11 mouse cellular contexts compared by ENCODE assay signal in genomic region chr14:86684585-86685503, GRCm38 (mm10).
DNase-seq lines count a peak whose midpoint lies in the region; ATAC-seq and TF ChIP-seq lines count a peak whose summit lies in the region.
"Had no signal": no experiment of that assay in that cellular context is flagged by ENCODE, and none has a peak within 500 bp of the region (broad histone marks: within the 10 kb centered on the region; RNA-seq: fewer than 3 reads in every experiment).

No protein-coding gene starts in this region.

- WGBS in neural tube, embryonic 12.5 days = 56% methylated on average over 11 of the region's 11 CpGs
- WGBS in hindbrain, embryonic 13.5 days = 32% methylated on average over 11 of the region's 11 CpGs
- 32% methylated on average over 11 of the region's 11 CpGs for WGBS in stomach, postnatal 0 days

- TF ChIP-seq CTCF in stomach, postnatal 0 days (IDR thresholded peaks at IDR 0.05; ENCODE audit: low read depth) = no peak

- no peak for DNase-seq in neural tube, embryonic 10.5 days (ENCODE audit: extremely low spot score, low spot score)
- DNase-seq in lung, postnatal 4 days = peak; percentile 15 to 56
- DNase-seq in stomach, postnatal 0 days (ENCODE audit: low spot score) = no peak
- DNase-seq in urinary bladder, postnatal 4 days (ENCODE audit: low spot score in 2 of 2) = no peak
- DNase-seq: gastrocnemius, postnatal 36 days; kidney, adult 18-20 months; spleen, adult 18-20 months had no signal

- no peak overlapping the region for H3K4me2 ChIP-seq in neural tube, embryonic 12.5 days (replicated peaks)
- peak overlapping the region; percentile 29 for H3K4me2 ChIP-seq in hindbrain, embryonic 13.5 days
- H3K4me2 ChIP-seq in stomach, postnatal 0 days (replicated peaks; ENCODE audit: low read depth) = peak overlapping the region; percentile 17; the same call in 1 of the 2 replicates
- H3K4me2 ChIP-seq: limb, embryonic 13.5 days had no signal

- H3K4me3 ChIP-seq in neural tube, embryonic 12.5 days = no peak overlapping the region
- H3K4me3 ChIP-seq in hindbrain, embryonic 13.5 days = no peak overlapping the region
- H3K4me3 ChIP-seq in stomach, postnatal 0 days (ENCODE audit: low read depth, low read length) = no peak overlapping the region
- H3K4me3 ChIP-seq: limb, embryonic 13.5 days had no signal

- no peaks in the 10 kb centered on the region for H3K9me3 ChIP-seq in neural tube, embryonic 12.5 days
- no peaks in the 10 kb centered on the region for H3K9me3 ChIP-seq in hindbrain, embryonic 13.5 days
- H3K9me3 ChIP-seq in stomach, postnatal 0 days (ENCODE audit: control insufficient read depth, low read length) = no peaks in the 10 kb centered on the region
- H3K9me3 ChIP-seq: limb, embryonic 13.5 days had no signal

- no peaks in the 10 kb centered on the region for H3K36me3 ChIP-seq in neural tube, embryonic 12.5 days
- no peaks in the 10 kb centered on the region for H3K36me3 ChIP-seq in hindbrain, embryonic 13.5 days
- H3K36me3 ChIP-seq in stomach, postnatal 0 days (ENCODE audit: control insufficient read depth, insufficient read depth, low read length) = no peaks in the 10 kb centered on the region
- H3K36me3 ChIP-seq: limb, embryonic 13.5 days had no signal

- no peak for TF ChIP-seq EP300 in stomach, postnatal 0 days (optimal IDR thresholded peaks at IDR 0.05)

- peaks cover 8% of the 10 kb centered on the region for H3K4me1 ChIP-seq in neural tube, embryonic 12.5 days
- H3K4me1 ChIP-seq in hindbrain, embryonic 13.5 days (replicated peaks) = peaks cover 21% of the 10 kb centered on the region
- H3K4me1 ChIP-seq in stomach, postnatal 0 days (replicated peaks; ENCODE audit: control insufficient read depth, insufficient read depth) = no peaks in the 10 kb centered on the region; the same call in 1 of the 2 replicates
- H3K4me1 ChIP-seq: limb, embryonic 13.5 days had no signal

- no peaks in the 10 kb centered on the region for H3K27me3 ChIP-seq in neural tube, embryonic 12.5 days (replicated peaks)
- no peaks in the 10 kb centered on the region for H3K27me3 ChIP-seq in hindbrain, embryonic 13.5 days
- no peaks in the 10 kb centered on the region for H3K27me3 ChIP-seq in stomach, postnatal 0 days (ENCODE audit: control insufficient read depth, insufficient read depth, low read length)
- H3K27me3 ChIP-seq: limb, embryonic 13.5 days had no signal

- H3K9ac ChIP-seq in neural tube, embryonic 12.5 days = no peak overlapping the region
- peak overlapping the region; percentile 59 for H3K9ac ChIP-seq in hindbrain, embryonic 13.5 days
- no peak overlapping the region for H3K9ac ChIP-seq in stomach, postnatal 0 days (ENCODE audit: low read length)
- H3K9ac ChIP-seq: limb, embryonic 13.5 days had no signal

- H3K27ac ChIP-seq in neural tube, embryonic 12.5 days = no peak overlapping the region
- peak overlapping the region; percentile 79 for H3K27ac ChIP-seq in hindbrain, embryonic 13.5 days
- no peak overlapping the region for H3K27ac ChIP-seq in stomach, postnatal 0 days (replicated peaks)
- H3K27ac ChIP-seq: limb, embryonic 13.5 days had no signal

- ATAC-seq in neural tube, embryonic 12.5 days (ENCODE audit: low FRiP score, low read depth) = peak; percentile 61
- ATAC-seq in hindbrain, embryonic 13.5 days (ENCODE audit: low FRiP score) = peak; percentile 82
- ATAC-seq in stomach, postnatal 0 days (ENCODE audit: low FRiP score, low TSS enrichment) = no peak
- no peak for ATAC-seq in CD4-positive, CD25-positive, alpha-beta regulatory T cell, adult 4 months

Comparison
In these comparisons a context has a peak if more than half of its experiments do, and no peak if none do; other contexts are left out.
1. ATAC-seq: peak in neural tube, embryonic 12.5 days (single experiment) and hindbrain, embryonic 13.5 days (single experiment); none in stomach, postnatal 0 days (single experiment) and CD4-positive, CD25-positive, alpha-beta regulatory T cell, adult 4 months (single experiment).
2. DNase-seq: peak in lung, postnatal 4 days (2 of 2); none in neural tube, embryonic 10.5 days (single experiment), stomach, postnatal 0 days (single experiment) and urinary bladder, postnatal 4 days (0 of 2).